Mouse (Mus musculus): ENCODE results near the gene Pcsk6. TPM values are rescaled to one million over a fixed set of nuclear protein-coding genes. Genes with fewer than 3 reads are reported as not detected.
"Not testable (repeated sequence)": the region's sequence is repeated elsewhere in the genome, so short reads cannot be mapped to it uniquely, and the experiment has no call there.

Pcsk6 gene
- polyA plus RNA-seq (2012), result 0.12 TPM in 1 of 2 replicates, not detected in the other

DNA sequence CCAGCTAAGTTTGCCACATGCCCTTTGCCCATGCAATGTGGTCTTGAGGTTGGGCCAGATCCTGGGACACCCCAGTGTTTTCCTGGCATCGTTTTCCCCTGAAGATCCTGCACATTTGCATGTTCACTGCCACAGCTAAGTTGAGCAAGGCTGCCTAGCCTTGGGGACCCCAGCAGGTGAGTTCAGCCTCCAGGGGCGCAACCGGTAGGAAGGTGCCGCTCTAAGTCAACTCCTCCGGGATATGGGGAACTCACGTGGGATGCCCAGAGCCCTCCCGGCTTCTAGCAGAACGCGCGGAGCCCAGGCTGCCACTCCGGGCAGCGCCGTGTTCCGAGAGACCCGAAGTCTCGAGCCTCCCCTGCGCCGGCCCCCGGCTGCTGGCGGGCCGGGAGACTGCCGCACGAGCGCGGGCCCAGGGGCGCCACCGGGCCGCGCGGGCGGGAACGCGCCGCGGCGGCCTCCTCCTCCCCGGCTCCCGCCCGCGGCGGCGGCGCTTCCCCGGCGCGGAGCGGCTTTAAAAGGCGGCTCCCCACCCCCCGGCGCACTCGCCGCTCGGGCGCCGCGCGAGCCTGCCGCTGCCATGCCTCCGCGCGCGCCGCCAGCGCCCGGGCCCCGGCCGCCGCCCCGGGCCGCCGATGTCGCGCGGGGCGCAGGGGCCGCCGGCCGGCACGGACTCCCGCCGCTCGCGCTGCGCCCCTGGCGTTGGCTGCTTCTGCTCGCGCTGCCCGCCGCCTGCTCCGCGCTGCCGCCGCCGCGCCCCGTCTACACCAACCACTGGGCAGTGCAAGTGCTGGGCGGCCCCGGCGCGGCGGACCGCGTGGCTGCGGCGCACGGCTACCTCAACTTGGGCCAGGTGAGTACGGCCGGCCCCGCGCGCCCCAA, at the start of gene Pcsk6:
Gene Pcsk6, plus strand, starts transcription at position 144 of the 882 bp plus-strand sequence.
- peak within 1 kb of the TSS; percentile 39 for H3K4me3 ChIP-seq (replicated peaks)
- peaks cover 74% of the 10 kb centered on the region for H3K27me3 ChIP-seq (ENCODE audit: control insufficient read depth)
- H3K9me3 ChIP-seq (ENCODE audit: control insufficient read depth, low read length), result no peaks in the 10 kb centered on the region; the same call in 1 of the 2 replicates
- no peaks in the 10 kb centered on the region for H3K4me1 ChIP-seq (ENCODE audit: control insufficient read depth)
- TF ChIP-seq TAL1 (IDR thresholded peaks at IDR 0.05; ENCODE audit: low read length) (no peak), GATA1 (IDR thresholded peaks at IDR 0.05; ENCODE audit: low read length) (no peak)
- H3K36me3 ChIP-seq (ENCODE audit: control insufficient read depth), result no peaks in the 10 kb centered on the region

DNA sequence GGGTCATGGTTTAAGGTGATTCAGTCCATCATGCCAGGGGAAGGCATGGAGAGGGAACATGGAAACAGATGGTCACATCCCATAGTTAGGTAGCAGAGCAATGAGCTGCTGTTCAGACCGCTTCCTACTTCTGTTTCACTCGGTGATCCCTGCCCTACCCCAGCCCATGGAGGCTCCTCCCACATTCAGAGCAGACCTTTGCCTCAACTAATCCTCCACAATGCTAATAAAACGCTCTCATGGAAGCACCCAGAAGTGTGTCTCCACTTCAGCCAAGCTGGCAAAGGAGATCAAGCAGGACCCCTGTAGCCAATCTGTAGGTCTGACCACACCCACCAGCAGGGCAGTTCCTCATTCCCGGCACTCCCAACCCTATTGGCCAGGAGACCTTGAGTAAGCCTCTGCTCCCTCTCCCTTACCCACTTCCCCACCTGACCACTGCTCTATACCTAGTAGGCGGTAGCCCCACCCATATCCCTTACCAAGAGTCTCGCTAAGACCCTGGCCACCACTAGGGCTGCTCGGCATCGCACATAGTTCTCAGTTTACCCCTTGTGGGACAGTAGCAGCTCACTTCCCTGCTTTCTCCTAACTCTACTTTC, 47.8 kb upstream of the Pcsk6 start:
- Histone ChIP-seq H3K9me3 (ENCODE audit: control insufficient read depth, low read length) (peaks cover 11% of the 10 kb centered on the region; the same call in 1 of the 2 replicates), H3K36me3 (ENCODE audit: control insufficient read depth) (no peaks in the 10 kb centered on the region), H3K4me1 (ENCODE audit: control insufficient read depth) (no peaks in the 10 kb centered on the region), H3K27me3 (ENCODE audit: control insufficient read depth) (no peaks in the 10 kb centered on the region), H3K4me3 (replicated peaks) (no peak overlapping the region)
- no peak for TF ChIP-seq GATA1 (IDR thresholded peaks at IDR 0.05; ENCODE audit: low read length)
- TF ChIP-seq TAL1 (IDR thresholded peaks at IDR 0.05; ENCODE audit: low read length), result no peak

DNA sequence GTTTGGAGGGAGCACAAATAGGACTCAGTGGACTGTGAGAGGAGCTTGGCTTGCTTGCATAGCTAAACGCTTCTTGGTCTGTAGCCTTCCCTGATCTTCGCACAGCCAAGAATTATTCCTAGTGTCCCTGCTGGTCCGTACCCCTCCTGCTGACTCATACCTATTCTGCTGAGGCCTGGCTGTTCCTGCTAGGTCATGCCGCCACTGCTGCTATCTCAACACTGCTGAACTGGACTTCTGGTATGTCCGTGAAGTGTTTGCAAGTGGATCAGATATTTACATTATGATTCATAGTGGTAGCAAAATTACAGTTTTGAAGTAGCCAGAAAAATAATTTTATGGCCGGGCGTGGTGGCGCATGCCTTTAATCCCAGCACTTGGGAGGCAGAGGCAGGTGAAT, 44.0 kb upstream of the Pcsk6 start:
- TF ChIP-seq GATA1 (IDR thresholded peaks at IDR 0.05; ENCODE audit: low read length) (no peak), TAL1 (IDR thresholded peaks at IDR 0.05; ENCODE audit: low read length) (no peak)
- Histone ChIP-seq H3K4me1 (ENCODE audit: control insufficient read depth) (no peaks in the 10 kb centered on the region), H3K27me3 (ENCODE audit: control insufficient read depth) (no peaks in the 10 kb centered on the region), H3K36me3 (ENCODE audit: control insufficient read depth) (no peaks in the 10 kb centered on the region), H3K9me3 (ENCODE audit: control insufficient read depth, low read length) (peaks cover 11% of the 10 kb centered on the region; the same call in 1 of the 2 replicates), H3K4me3 (replicated peaks) (no peak overlapping the region)

DNA sequence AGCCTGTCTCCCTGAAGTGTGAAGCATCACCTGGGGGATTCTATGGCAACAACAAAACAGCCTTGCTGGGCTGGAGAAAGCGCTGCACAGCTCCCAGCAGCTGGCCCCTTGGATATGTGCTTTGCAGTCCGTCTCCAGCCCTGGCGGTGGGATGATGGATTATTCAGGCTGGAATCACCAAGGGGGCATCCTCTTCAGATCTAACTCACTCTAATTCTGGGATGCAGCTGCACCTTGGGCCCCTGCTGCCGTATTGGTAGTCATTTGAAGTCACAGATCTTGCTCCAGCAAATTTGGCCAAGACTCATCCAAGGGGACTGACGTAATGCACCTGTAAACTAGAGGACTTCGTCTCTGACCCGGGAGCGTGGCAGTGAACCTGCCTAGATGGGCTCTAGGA, 41.1 kb upstream of the Pcsk6 start:
- H3K27me3 ChIP-seq (ENCODE audit: control insufficient read depth), result no peaks in the 10 kb centered on the region
- no peaks in the 10 kb centered on the region for H3K36me3 ChIP-seq (ENCODE audit: control insufficient read depth)
- H3K4me3 ChIP-seq (replicated peaks), result no peak overlapping the region
- H3K9me3 ChIP-seq (ENCODE audit: control insufficient read depth, low read length), result peaks cover 7% of the 10 kb centered on the region; the same call in 1 of the 2 replicates
- TF ChIP-seq GATA1 (IDR thresholded peaks at IDR 0.05; ENCODE audit: low read length) (no peak), TAL1 (IDR thresholded peaks at IDR 0.05; ENCODE audit: low read length) (no peak)
- H3K4me1 ChIP-seq (ENCODE audit: control insufficient read depth), result no peaks in the 10 kb centered on the region

DNA sequence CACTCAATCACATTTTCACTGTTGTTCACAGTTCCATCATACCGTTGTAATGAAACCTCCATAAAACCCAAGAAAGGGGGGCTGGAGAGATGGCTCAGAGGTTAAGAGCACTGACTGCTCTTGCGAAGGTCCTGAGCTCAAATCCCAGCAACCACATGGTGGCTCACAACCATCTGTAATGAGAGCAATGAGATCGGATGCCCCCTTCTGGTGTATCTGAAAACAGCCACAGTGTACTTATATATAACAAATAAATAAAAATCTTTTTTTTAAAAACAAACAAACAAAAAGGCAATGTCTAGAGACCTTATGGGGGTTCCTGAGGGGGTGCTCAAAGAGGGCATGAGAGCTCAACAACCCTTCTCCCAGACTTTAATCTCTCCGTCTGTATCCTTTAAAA, 39.6 kb upstream of the Pcsk6 start:
- H3K4me3 ChIP-seq (replicated peaks); H3K9me3 ChIP-seq (ENCODE audit: control insufficient read depth, low read length); H3K36me3 ChIP-seq (ENCODE audit: control insufficient read depth); H3K4me1 ChIP-seq (ENCODE audit: control insufficient read depth); H3K27me3 ChIP-seq (ENCODE audit: control insufficient read depth): not testable (repeated sequence)

DNA sequence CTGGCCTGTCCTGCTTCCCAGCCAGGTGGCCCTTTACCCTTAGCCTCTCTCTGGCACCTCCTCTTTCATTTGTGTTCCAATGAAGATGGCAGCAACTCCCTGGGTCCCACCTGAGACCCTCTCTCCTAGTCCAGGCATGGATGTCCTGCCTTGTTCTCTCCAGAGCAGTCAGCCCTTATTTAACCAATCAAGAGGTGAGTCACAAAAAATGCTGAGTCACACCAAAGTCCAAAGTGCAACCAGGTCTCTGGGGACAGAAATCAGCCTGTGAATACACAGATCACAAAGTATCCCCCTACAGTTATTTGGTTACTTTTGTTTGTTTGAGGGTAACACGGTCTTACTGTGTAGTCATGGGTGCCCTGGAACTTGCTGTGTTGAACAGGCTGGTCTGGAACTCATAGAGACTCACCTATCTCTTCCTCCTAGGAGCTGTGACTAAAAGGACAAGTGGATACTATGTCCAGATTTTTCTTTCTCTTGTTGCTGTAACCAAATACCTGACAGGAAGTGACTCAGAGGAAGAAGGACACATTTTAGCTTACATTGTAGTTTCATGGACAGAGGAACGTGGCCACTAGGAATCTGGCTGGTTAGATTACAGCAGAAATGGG, 38.9 kb upstream of the Pcsk6 start:
- H3K9me3 ChIP-seq (ENCODE audit: control insufficient read depth, low read length), result no peaks in the 10 kb centered on the region
- no peaks in the 10 kb centered on the region for H3K4me1 ChIP-seq (ENCODE audit: control insufficient read depth)
- TF ChIP-seq TAL1 (IDR thresholded peaks at IDR 0.05; ENCODE audit: low read length) (no peak), GATA1 (IDR thresholded peaks at IDR 0.05; ENCODE audit: low read length) (no peak)
- no peaks in the 10 kb centered on the region for H3K36me3 ChIP-seq (ENCODE audit: control insufficient read depth)
- H3K4me3 ChIP-seq (replicated peaks), result no peak overlapping the region
- no peaks in the 10 kb centered on the region for H3K27me3 ChIP-seq (ENCODE audit: control insufficient read depth)

DNA sequence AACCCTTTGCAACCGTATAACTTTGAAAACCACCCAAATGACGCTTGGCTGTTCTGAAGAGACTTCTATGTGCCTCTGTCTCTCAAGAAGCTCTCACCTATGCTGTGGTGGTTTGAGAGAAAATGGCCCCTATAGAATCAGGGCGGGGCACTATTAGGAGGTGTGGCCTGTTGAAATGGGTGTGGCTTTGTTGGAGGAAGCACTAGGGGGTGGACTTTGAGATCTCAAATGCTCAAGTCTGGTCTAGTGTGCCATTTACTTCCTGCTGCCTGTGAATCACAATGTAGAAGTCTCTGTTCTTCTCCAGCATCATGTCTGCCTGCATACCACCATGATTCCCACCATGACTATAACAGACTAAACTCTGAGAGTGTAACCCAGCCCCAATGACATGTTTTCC, 21.8 kb upstream of the Pcsk6 start:
- H3K27me3 ChIP-seq (ENCODE audit: control insufficient read depth), result no peaks in the 10 kb centered on the region
- no peak overlapping the region for H3K4me3 ChIP-seq (replicated peaks)
- peaks cover 10% of the 10 kb centered on the region for H3K9me3 ChIP-seq (ENCODE audit: control insufficient read depth, low read length)
- no peak for TF ChIP-seq GATA1 (IDR thresholded peaks at IDR 0.05; ENCODE audit: low read length)
- no peak for TF ChIP-seq TAL1 (IDR thresholded peaks at IDR 0.05; ENCODE audit: low read length)
- H3K36me3 ChIP-seq (ENCODE audit: control insufficient read depth), result no peaks in the 10 kb centered on the region
- H3K4me1 ChIP-seq (ENCODE audit: control insufficient read depth), result no peaks in the 10 kb centered on the region

DNA sequence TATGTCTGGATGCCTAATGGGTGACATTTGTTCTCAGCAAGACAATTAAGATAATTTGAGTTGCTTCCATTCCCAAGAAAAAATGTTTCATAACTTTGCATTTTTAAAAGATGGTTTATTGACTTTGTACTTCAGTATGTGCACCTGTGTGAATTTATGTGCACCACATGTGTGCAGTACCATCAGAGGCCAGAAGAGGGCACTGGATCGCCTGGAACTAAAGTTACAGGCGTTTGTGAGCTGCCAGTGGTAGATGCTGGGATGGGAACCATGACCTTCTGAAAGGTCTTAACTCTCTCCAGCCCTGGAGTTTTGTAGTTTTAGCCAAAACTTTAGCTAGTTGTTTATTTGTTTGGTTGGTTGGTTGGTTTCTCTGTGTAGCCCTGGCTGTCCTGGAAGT, 18.3 kb upstream of the Pcsk6 start:
- H3K4me1 ChIP-seq (ENCODE audit: control insufficient read depth), result no peaks in the 10 kb centered on the region
- no peak overlapping the region for H3K4me3 ChIP-seq (replicated peaks)
- H3K36me3 ChIP-seq (ENCODE audit: control insufficient read depth), result no peaks in the 10 kb centered on the region
- H3K27me3 ChIP-seq (ENCODE audit: control insufficient read depth), result no peaks in the 10 kb centered on the region
- no peak for TF ChIP-seq TAL1 (IDR thresholded peaks at IDR 0.05; ENCODE audit: low read length)
- TF ChIP-seq GATA1 (IDR thresholded peaks at IDR 0.05; ENCODE audit: low read length), result no peak
- H3K9me3 ChIP-seq (ENCODE audit: control insufficient read depth, low read length), result peaks cover 10% of the 10 kb centered on the region

DNA sequence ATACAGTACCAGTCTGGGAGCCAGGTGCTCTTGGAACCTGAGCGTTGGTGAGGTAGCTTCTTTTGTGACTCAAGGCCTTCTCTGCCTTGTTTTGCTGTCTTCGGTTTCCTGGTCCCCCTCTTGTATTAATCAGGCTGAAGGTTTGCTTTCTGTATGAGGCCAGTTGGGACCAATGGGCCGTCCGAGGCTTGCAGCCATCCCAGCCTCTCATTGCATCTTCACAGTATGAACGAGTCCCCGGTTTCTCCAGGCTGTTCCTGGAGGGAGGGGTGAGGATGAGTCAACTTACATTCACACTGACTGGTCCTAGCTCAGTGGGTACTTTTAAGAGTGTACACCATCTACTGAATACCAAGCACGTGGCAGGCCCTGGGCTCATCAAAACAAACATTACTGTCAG, 553 bp upstream of the Pcsk6 start:
- Histone ChIP-seq H3K27me3 (ENCODE audit: control insufficient read depth) (peaks cover 75% of the 10 kb centered on the region), H3K4me1 (ENCODE audit: control insufficient read depth) (no peaks in the 10 kb centered on the region), H3K4me3 (replicated peaks) (no peak overlapping the region), H3K9me3 (ENCODE audit: control insufficient read depth, low read length) (no peaks in the 10 kb centered on the region; the same call in 1 of the 2 replicates), H3K36me3 (ENCODE audit: control insufficient read depth) (no peaks in the 10 kb centered on the region)
- TF ChIP-seq GATA1 (IDR thresholded peaks at IDR 0.05; ENCODE audit: low read length) (no peak), TAL1 (IDR thresholded peaks at IDR 0.05; ENCODE audit: low read length) (no peak)
